Mouse (Mus musculus): ENCODE data around the gene Pif1.

Gene Pif1

GRCm38 (mm10) chr9:65558806-65559205, 28.2 kb upstream of the Pif1 start:
- DNase-seq (ENCODE audit: low read depth, low spot score) = no peak

DNA sequence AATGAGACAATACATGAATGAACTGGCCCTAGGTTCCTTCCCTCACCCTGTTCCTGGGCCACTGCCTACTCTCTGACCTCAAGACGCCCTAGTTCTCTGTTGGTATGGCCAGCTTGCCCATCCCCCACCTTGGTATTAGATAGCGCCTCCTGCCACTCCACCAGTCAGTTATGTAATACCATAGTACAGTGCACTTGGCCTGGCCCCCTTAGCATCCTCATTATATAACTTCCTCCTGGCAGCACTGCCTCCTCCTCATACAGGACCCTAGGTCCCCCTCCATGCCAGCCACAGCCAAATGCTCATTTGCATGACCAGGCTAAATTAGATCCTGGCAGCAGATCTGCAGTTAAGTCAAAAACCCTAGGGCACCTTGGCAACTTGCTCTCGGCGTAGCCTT, 25.9 kb upstream of the Pif1 start:
- DNase-seq (ENCODE audit: low read depth, low spot score) = no peak

DNA sequence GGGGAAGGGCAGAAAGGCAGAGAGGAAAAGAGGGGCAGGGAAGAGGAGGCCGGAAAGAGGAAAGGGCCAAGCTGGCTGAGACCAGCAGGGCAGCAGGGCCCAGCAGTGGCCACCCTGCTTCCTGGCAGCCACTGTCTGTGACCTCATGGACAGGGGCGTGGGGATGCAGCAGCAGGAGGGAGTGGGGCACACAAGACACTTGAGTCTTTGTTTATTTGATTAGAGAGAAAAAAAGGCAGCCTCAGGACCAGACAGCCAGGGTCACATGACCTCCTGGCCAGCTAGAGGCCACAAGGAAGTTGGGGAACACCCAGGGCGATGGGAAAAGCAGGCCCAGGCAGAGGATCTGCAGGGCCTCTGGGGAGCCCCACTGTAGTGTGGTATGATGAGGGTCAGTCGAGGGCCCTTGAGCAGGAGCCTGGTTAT, 24.9 kb upstream of the Pif1 start:
- no peak for DNase-seq (ENCODE audit: low read depth, low spot score)

DNA sequence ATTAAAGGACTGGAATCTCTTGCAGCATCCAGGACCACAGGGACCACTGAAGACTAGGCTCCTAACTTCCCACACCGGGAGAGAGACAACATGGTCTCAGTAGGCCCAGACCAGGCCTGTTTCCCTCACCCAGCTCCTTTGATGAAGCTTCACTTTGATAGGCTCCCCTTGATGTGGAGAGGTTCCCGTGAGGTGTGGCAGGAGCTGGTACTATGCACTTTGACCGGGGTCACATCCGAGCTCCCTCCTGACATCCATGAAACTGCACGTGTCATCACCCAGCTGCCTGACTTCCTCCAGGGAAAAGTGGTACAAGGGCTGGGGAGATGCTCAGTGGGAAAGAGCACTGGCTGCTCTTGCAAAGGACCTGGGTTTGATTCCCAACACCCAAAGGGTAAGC, 23.9 kb upstream of the Pif1 start:
- DNase-seq (ENCODE audit: low read depth, low spot score) = no peak

DNA sequence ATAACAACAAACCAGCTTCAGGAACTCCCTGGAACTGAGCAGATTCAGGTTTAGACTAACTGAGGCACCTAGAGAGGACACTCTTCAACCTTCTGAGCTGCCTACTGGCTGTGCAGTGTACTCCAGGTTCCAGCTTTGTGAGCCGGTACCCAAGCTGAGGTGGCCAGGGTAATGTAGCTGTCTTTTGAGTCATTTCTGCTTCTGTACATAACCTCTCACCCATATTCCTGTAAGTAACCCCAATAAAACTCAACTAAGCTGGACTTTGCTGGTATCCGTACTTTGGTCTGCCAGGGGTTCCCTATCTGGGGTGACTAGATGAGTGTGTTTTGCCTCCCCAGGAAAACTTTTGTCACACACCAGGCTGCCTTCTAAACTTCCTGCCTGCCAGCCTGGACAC, 22.3 kb upstream of the Pif1 start:
- no peak for DNase-seq (ENCODE audit: low read depth, low spot score)

DNA sequence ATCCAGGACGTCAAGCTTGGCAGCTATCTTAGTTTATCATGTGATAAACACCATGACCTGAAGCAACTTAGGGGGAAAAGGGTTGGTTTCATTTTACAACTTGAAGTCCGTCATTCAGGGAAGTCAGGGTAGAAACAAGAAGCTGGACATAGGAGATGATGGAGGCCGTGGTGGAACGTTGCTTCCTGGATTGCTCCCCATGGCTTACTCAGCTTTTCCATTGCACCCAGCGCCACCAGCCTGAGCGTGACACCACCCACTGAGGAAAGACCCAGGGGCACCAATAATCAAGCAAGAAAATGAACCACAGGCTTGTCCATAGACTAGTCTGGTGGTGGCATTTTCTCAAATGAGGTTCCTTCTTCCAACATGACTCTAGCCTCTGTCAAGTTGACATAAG, 18.2 kb upstream of the Pif1 start:
- DNase-seq (ENCODE audit: low read depth, low spot score) = no peak

- no peak for DNase-seq (ENCODE audit: low read depth, low spot score)
Observed at GRCm38 (mm10) chr9:65569491-65569971, 17.4 kb upstream of the Pif1 start.

DNA sequence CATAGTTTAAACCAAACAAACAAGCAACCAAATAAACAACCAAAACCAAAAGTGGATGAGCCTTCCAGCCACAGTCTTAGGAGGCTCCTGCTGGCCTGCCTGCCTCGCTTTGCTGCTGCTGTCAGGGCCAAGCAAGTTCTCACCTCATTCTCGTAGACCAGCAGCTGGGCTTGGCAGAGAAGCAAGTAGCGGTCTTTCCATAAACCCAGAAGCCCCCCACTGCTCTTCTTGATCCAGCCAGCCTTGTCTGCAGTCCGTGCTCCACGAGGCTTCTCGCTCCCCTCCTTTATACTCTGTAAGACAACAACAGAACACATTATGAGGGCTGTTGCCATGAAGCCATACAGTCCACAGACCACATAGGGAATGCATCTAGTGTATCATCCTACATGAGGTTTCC, 14.1 kb upstream of the Pif1 start:
- DNase-seq (ENCODE audit: low read depth, low spot score) = no peak

- no peak for DNase-seq (ENCODE audit: low read depth, low spot score)
Observed at GRCm38 (mm10) chr9:65574513-65575392, 12.2 kb upstream of the Pif1 start.

GRCm38 (mm10) chr9:65575393-65576196, 11.4 kb upstream of the Pif1 start:
- no peak for DNase-seq (ENCODE audit: low read depth, low spot score)

DNA sequence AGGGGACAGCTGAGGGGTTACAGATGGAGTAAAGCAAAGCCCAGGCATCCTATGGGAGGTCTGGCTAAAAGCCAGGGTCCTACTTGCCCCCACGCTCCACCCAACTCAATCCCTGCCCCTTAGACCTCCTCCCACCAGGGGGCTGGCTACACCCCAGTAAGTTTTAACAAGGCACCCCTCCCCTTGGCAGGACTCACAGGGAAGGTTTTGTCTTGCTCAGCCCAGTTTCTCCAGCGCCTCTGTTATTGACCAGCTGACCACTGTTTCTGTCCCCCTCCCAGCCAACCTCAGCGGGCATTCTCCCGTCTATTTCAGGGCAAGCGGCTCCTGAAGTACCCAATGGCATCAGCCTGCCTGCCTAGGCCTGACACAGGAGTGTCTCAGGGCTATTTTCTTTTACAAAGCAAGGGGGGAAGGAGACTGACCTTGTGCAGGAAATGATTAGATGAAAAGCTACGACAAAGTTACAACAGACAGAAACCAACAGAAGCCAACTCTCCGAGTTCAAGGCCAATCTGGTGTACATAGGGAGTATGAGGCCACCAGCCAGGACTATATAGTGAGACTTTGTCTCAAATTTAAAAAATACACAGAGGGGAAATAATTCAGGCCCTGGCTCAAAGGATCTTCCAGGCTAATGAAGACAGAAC, 10.0 kb upstream of the Pif1 start:
- DNase-seq (ENCODE audit: low read depth, low spot score) = no peak

GRCm38 (mm10) chr9:65577511-65578196, 9.3 kb upstream of the Pif1 start:
- no peak for DNase-seq (ENCODE audit: low read depth, low spot score)

DNA sequence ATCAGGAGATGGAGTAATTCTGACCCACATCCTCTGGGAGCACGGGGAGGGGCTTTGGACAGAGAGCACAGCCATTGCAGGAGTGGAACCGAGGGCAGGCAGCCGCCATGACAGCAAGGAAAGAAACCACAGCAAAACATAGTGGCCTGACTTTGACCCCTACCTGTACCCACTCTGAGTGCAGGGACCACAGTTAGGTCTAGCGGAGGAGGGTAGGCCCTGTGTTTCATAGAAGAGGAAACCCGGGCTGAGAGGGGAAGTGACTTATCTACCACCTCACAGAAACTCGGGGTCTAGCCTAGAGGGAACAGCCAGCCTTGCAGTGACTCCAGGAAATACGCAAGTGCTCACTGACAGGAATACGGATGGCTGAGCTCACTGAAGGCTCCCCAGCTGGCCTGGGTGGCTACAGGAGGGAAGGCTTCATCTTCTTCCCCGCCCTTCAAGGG, 8.1 kb upstream of the Pif1 start:
- DNase-seq (ENCODE audit: low read depth, low spot score) = no peak

GRCm38 (mm10) chr9:65579781-65580371, 7.1 kb upstream of the Pif1 start, which contains the start of gene Plekho2:
Plekho2 (minus strand) TSS chr9:65580040.
- peak; percentile 99 for DNase-seq (ENCODE audit: low read depth, low spot score)

- DNase-seq (ENCODE audit: low read depth, low spot score) = peak; percentile 97
Observed at GRCm38 (mm10) chr9:65580401-65581256, 6.3 kb upstream of the Pif1 start.

- peak; percentile 90 for DNase-seq (ENCODE audit: low read depth, low spot score)
Observed at GRCm38 (mm10) chr9:65583045-65583444, 3.9 kb upstream of the Pif1 start.

DNA sequence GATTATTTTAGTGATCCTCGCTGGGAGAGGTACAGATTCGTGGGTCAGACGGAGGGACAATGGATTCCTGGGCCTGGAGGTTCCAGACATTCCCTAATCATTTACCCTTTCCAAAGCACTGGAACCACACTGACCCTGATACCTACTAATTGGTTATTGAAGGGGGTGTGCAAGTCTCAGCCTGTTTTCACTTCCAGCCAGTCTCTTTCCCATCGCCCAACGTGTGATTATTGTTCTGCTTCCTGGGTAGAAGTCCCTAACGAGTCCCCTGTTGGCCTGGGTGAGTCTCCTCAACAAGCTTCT, 261 bp downstream of the Pif1 start:
- no peak for DNase-seq (ENCODE audit: low read depth, low spot score)

- peak; percentile 53 for DNase-seq (ENCODE audit: low read depth, low spot score)
Observed at GRCm38 (mm10) chr9:65587573-65588358, 806 bp downstream of the Pif1 start.

- no peak for DNase-seq (ENCODE audit: low read depth, low spot score)
Observed at GRCm38 (mm10) chr9:65589091-65589490, 2.1 kb downstream of the Pif1 start.

All from R1 (cell line).